Mouse (Mus musculus): ENCODE data around the gene Efna3. TPM values are rescaled to one million over a fixed set of nuclear protein-coding genes. Genes with fewer than 3 reads are reported as not detected.

The Efna3 gene
- total and polyA plus RNA-seq, 2 experiments: not detected

GRCm38 (mm10) chr3:89337062-89337720 is 14.4 kb upstream of the Efna3 start:
- no peak for DNase-seq (ENCODE audit: extremely low read depth, low read depth, low spot score)

GRCm38 (mm10) chr3:89336529-89336928 is 13.8 kb upstream of the Efna3 start:
- H3K4me1 ChIP-seq (ENCODE audit: control insufficient read depth, insufficient read depth, low read length): peaks cover 7% of the 10 kb centered on the region; the same call in 1 of the 2 replicates
- no peak for TF ChIP-seq CTCF (IDR thresholded peaks at IDR 0.05; ENCODE audit: low read depth, low read length)
- no peak for TF ChIP-seq POLR2A (IDR thresholded peaks at IDR 0.05; ENCODE audit: extremely low read depth, insufficient read depth, low read length)
- no peak for DNase-seq (ENCODE audit: extremely low read depth, low read depth, low spot score)
- no peak overlapping the region for H3K27ac ChIP-seq (replicated peaks; ENCODE audit: insufficient read depth, low read depth, low read length)
- H3K27me3 ChIP-seq (ENCODE audit: control insufficient read depth, insufficient read depth, low read length): 0 out of 2 replicates have a peak, but pooled peaks cover 2% of the 10 kb centered on the region
- no peaks in the 10 kb centered on the region for H3K36me3 ChIP-seq (ENCODE audit: control insufficient read depth, insufficient read depth, low read length)
- H3K79me2 ChIP-seq (ENCODE audit: control insufficient read depth, insufficient read depth, low read length): no peaks in the 10 kb centered on the region
- 82% methylated on average over 6 of the region's 6 CpGs for WGBS
- no peak overlapping the region for H3K4me3 ChIP-seq (ENCODE audit: insufficient read depth, low read depth, low read length)
- no peak overlapping the region for H3K9ac ChIP-seq (ENCODE audit: low read depth, low read length)

More at GRCm38 (mm10) chr3:89337062-89337720, 14.4 kb upstream of the Efna3 start:
- 14% methylated on average over 20 of the region's 21 CpGs for WGBS
- Histone ChIP-seq H3K4me3 (ENCODE audit: insufficient read depth, low read depth, low read length) (peak overlapping the region; percentile 66; the same call in 1 of the 2 replicates), H3K36me3 (ENCODE audit: control insufficient read depth, insufficient read depth, low read length) (no peaks in the 10 kb centered on the region), H3K9ac (ENCODE audit: low read depth, low read length) (peak overlapping the region; percentile 72; the same call in 1 of the 2 replicates), H3K4me1 (ENCODE audit: control insufficient read depth, insufficient read depth, low read length) (peaks cover 7% of the 10 kb centered on the region; the same call in 1 of the 2 replicates), H3K79me2 (ENCODE audit: control insufficient read depth, insufficient read depth, low read length) (no peaks in the 10 kb centered on the region), H3K27me3 (ENCODE audit: control insufficient read depth, insufficient read depth, low read length) (0 out of 2 replicates have a peak, but pooled peaks cover 2% of the 10 kb centered on the region), H3K27ac (replicated peaks; ENCODE audit: insufficient read depth, low read depth, low read length) (no peak overlapping the region)
- no peak for TF ChIP-seq POLR2A (IDR thresholded peaks at IDR 0.05; ENCODE audit: extremely low read depth, insufficient read depth, low read length)
- TF ChIP-seq CTCF (IDR thresholded peaks at IDR 0.05; ENCODE audit: low read depth, low read length): no peak

- WGBS: 78% methylated on average over 11 of the region's 11 CpGs
- Histone ChIP-seq H3K27ac (replicated peaks; ENCODE audit: insufficient read depth, low read depth, low read length) (no peak overlapping the region), H3K27me3 (ENCODE audit: control insufficient read depth, insufficient read depth, low read length) (0 out of 2 replicates have a peak, but pooled peaks cover 2% of the 10 kb centered on the region), H3K36me3 (ENCODE audit: control insufficient read depth, insufficient read depth, low read length) (no peaks in the 10 kb centered on the region), H3K4me3 (ENCODE audit: insufficient read depth, low read depth, low read length) (no peak overlapping the region), H3K9ac (ENCODE audit: low read depth, low read length) (no peak overlapping the region), H3K4me1 (ENCODE audit: control insufficient read depth, insufficient read depth, low read length) (peaks cover 4% of the 10 kb centered on the region; the same call in 1 of the 2 replicates), H3K79me2 (ENCODE audit: control insufficient read depth, insufficient read depth, low read length) (no peaks in the 10 kb centered on the region)
- TF ChIP-seq CTCF (IDR thresholded peaks at IDR 0.05; ENCODE audit: low read depth, low read length) (no peak), POLR2A (IDR thresholded peaks at IDR 0.05; ENCODE audit: extremely low read depth, insufficient read depth, low read length) (no peak)
- DNase-seq (ENCODE audit: extremely low read depth, low read depth, low spot score): no peak
These were observed 10.3 kb upstream of the Efna3 start for GRCm38 (mm10) chr3:89333053-89333452.

GRCm38 (mm10) chr3:89332476-89332875 is 9.7 kb upstream of the Efna3 start:
- H3K4me1 ChIP-seq (ENCODE audit: control insufficient read depth, insufficient read depth, low read length): peaks cover 2% of the 10 kb centered on the region; the same call in 1 of the 2 replicates
- TF ChIP-seq POLR2A (IDR thresholded peaks at IDR 0.05; ENCODE audit: extremely low read depth, insufficient read depth, low read length) (no peak), CTCF (IDR thresholded peaks at IDR 0.05; ENCODE audit: low read depth, low read length) (no peak)
- H3K27me3 ChIP-seq (ENCODE audit: control insufficient read depth, insufficient read depth, low read length): 0 out of 2 replicates have a peak, but pooled peaks cover 2% of the 10 kb centered on the region
- WGBS: 22% methylated on average over 12 of the region's 12 CpGs
- H3K9ac ChIP-seq (ENCODE audit: low read depth, low read length): no peak overlapping the region
- no peak overlapping the region for H3K4me3 ChIP-seq (ENCODE audit: insufficient read depth, low read depth, low read length)
- no peaks in the 10 kb centered on the region for H3K79me2 ChIP-seq (ENCODE audit: control insufficient read depth, insufficient read depth, low read length)
- no peak overlapping the region for H3K27ac ChIP-seq (replicated peaks; ENCODE audit: insufficient read depth, low read depth, low read length)
- DNase-seq (ENCODE audit: extremely low read depth, low read depth, low spot score): no peak
- no peaks in the 10 kb centered on the region for H3K36me3 ChIP-seq (ENCODE audit: control insufficient read depth, insufficient read depth, low read length)

GRCm38 (mm10) chr3:89332013-89332412 is 9.2 kb upstream of the Efna3 start:
- Histone ChIP-seq H3K27me3 (ENCODE audit: control insufficient read depth, insufficient read depth, low read length) (no peaks in the 10 kb centered on the region), H3K27ac (replicated peaks; ENCODE audit: insufficient read depth, low read depth, low read length) (no peak overlapping the region), H3K4me1 (ENCODE audit: control insufficient read depth, insufficient read depth, low read length) (peaks cover 2% of the 10 kb centered on the region; the same call in 1 of the 2 replicates), H3K4me3 (ENCODE audit: insufficient read depth, low read depth, low read length) (no peak overlapping the region), H3K9ac (ENCODE audit: low read depth, low read length) (no peak overlapping the region), H3K79me2 (ENCODE audit: control insufficient read depth, insufficient read depth, low read length) (no peaks in the 10 kb centered on the region), H3K36me3 (ENCODE audit: control insufficient read depth, insufficient read depth, low read length) (no peaks in the 10 kb centered on the region)
- no peak for DNase-seq (ENCODE audit: extremely low read depth, low read depth, low spot score)
- WGBS: 61% methylated on average over 10 of the region's 10 CpGs
- TF ChIP-seq CTCF (IDR thresholded peaks at IDR 0.05; ENCODE audit: low read depth, low read length) (no peak), POLR2A (IDR thresholded peaks at IDR 0.05; ENCODE audit: extremely low read depth, insufficient read depth, low read length) (no peak)

- peaks cover 2% of the 10 kb centered on the region; the same call in 1 of the 2 replicates for H3K4me1 ChIP-seq (ENCODE audit: control insufficient read depth, insufficient read depth, low read length)
- WGBS: 85% methylated on average over 13 of the region's 13 CpGs
- no peaks in the 10 kb centered on the region for H3K79me2 ChIP-seq (ENCODE audit: control insufficient read depth, insufficient read depth, low read length)
- H3K27me3 ChIP-seq (ENCODE audit: control insufficient read depth, insufficient read depth, low read length): no peaks in the 10 kb centered on the region
- no peaks in the 10 kb centered on the region for H3K36me3 ChIP-seq (ENCODE audit: control insufficient read depth, insufficient read depth, low read length)
- TF ChIP-seq POLR2A (IDR thresholded peaks at IDR 0.05; ENCODE audit: extremely low read depth, insufficient read depth, low read length): no peak
- TF ChIP-seq CTCF (IDR thresholded peaks at IDR 0.05; ENCODE audit: low read depth, low read length): no peak
- no peak overlapping the region for H3K9ac ChIP-seq (ENCODE audit: low read depth, low read length)
- no peak overlapping the region for H3K4me3 ChIP-seq (ENCODE audit: insufficient read depth, low read depth, low read length)
- no peak overlapping the region for H3K27ac ChIP-seq (replicated peaks; ENCODE audit: insufficient read depth, low read depth, low read length)
- DNase-seq (ENCODE audit: extremely low read depth, low read depth, low spot score): no peak
These were observed 8.8 kb upstream of the Efna3 start for GRCm38 (mm10) chr3:89331561-89331960.

Measured in liver, adult 2 months (tissue).